Mouse (Mus musculus) neural tube, embryonic 15.5 days (tissue): ENCODE measurements around the gene Aipl1. TPM values are rescaled to one million over a fixed set of nuclear protein-coding genes. Genes with fewer than 3 reads are reported as not detected.

Experiments
- ATAC-seq: fragments of 200-750 bp; cut with Nextera tagmentation; 2 replicates; pipeline ENCODE4 v1.8.0; 2017; ENCODE audit warnings: mild to moderate bottlenecking, moderate TSS enrichment, moderate library complexity; ENCODE audit not compliant: low FRiP score
- H3K27ac ChIP-seq: fragments of 300-500 bp; sonication (generic); replicated peaks from 2 replicates; pipeline ENCODE4 v1.5.1; 2015; ENCODE audit warnings: mild to moderate bottlenecking, inconsistent platforms
- H3K27me3 ChIP-seq: fragments of 300-500 bp; sonication (generic); replicated peaks from 2 replicates; pipeline ENCODE4 v1.6.1; 2015; ENCODE audit warnings: inconsistent platforms
- H3K36me3 ChIP-seq: fragments of 300-500 bp; sonication (generic); 2 replicates; pipeline ENCODE4 v1.6.1; 2015; ENCODE audit warnings: inconsistent platforms
- H3K4me1 ChIP-seq: fragments of 300-500 bp; sonication (generic); 2 replicates; pipeline ENCODE4 v1.6.1; 2015; ENCODE audit warnings: inconsistent platforms
- H3K4me2 ChIP-seq: fragments of 300-500 bp; sonication (generic); 2 replicates; pipeline ENCODE4 v1.6.1; 2015; ENCODE audit warnings: inconsistent platforms, mild to moderate bottlenecking, moderate library complexity
- H3K4me3 ChIP-seq: fragments of 300-500 bp; sonication (generic); replicated peaks from 2 replicates; pipeline ENCODE4 v1.5.1; 2015; ENCODE audit warnings: mild to moderate bottlenecking, inconsistent platforms
- H3K9ac ChIP-seq: fragments of 300-500 bp; sonication (generic); replicated peaks from 2 replicates; pipeline ENCODE4 v1.6.1; 2015; ENCODE audit warnings: mild to moderate bottlenecking, inconsistent platforms
- H3K9me3 ChIP-seq: fragments of 300-500 bp; sonication (generic); replicated peaks from 2 replicates; pipeline ENCODE4 v1.6.1; 2016; ENCODE audit warnings: inconsistent platforms
- WGBS: fragments of 180-500 bp; shearing (Covaris S2); methylation state at CpG from one replicate; pipeline ENCODE4 v1.1.7; 2015; ENCODE audit warnings: mixed read lengths; 5-methylcytosine and 5-hydroxymethylcytosine counted together
- polyA plus RNA-seq: library from polyadenylated mRNA; unstranded; fragments of >200 nt; fragmentation: Nextera tagmentation; extraction: Ambion mirVana; gene quantifications from 2 replicates; pipeline ENCODE4 v1.2.1, GENCODE M21; 2015

The Aipl1 gene
- polyA plus RNA-seq, 1 experiment from 2014 or later = 0.41 TPM

- Histone ChIP-seq H3K27me3 (peaks cover 13% of the 10 kb centered on the region), H3K9ac (0 out of 2 replicates have a peak overlapping the region, but pooled peaks have one; percentile 10), H3K4me3 (no peak overlapping the region), H3K4me2 (no peak overlapping the region), H3K9me3 (no peaks in the 10 kb centered on the region), H3K36me3 (peaks cover 4% of the 10 kb centered on the region; the same call in 1 of the 2 replicates), H3K27ac (no peak overlapping the region), H3K4me1 (peaks cover 23% of the 10 kb centered on the region)
- 71% methylated on average over 8 of the region's 8 CpGs for WGBS
- ATAC-seq = no peak
These were observed 12.0 kb upstream of the Aipl1 start for GRCm38 (mm10) chr11:72049171-72049759.

DNA sequence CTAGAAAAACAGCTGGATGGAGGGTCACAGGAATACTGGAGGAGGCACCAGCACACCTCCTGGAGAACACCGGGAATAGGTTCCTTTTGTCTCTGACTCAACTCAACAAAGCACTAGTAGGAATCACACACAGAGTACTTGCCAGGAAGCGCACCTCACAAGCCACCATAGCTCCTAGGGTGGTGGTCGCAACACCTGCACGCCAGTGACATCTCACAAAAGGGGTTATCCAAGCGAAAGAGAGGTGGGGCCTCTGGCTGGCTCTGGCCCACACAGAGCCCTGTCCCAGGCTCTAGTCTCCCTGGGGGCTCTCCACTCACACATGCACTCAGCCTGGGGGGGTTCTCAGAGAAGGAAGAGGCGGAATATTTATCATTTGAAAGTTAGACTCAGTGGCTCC lies 11.4 kb upstream of the Aipl1 start:
- Histone ChIP-seq H3K4me3 (no peak overlapping the region), H3K4me1 (peaks cover 23% of the 10 kb centered on the region), H3K36me3 (peaks cover 4% of the 10 kb centered on the region; the same call in 1 of the 2 replicates), H3K9ac (no peak overlapping the region), H3K9me3 (no peaks in the 10 kb centered on the region), H3K27me3 (peaks cover 13% of the 10 kb centered on the region), H3K4me2 (no peak overlapping the region), H3K27ac (no peak overlapping the region)
- WGBS = 59% methylated on average over 6 of the region's 6 CpGs
- no peak for ATAC-seq

- no peaks in the 10 kb centered on the region for H3K9me3 ChIP-seq
These were observed 6.9 kb upstream of the Aipl1 start for GRCm38 (mm10) chr11:72044231-72044630.

GRCm38 (mm10) chr11:72042631-72043030 lies 5.3 kb upstream of the Aipl1 start:
- Histone ChIP-seq H3K9me3 (no peaks in the 10 kb centered on the region), H3K4me1 (peaks cover 46% of the 10 kb centered on the region), H3K27ac (no peak overlapping the region), H3K36me3 (peaks cover 4% of the 10 kb centered on the region; the same call in 1 of the 2 replicates), H3K27me3 (no peaks in the 10 kb centered on the region), H3K4me2 (peak overlapping the region; percentile 98), H3K4me3 (peak overlapping the region; percentile 77), H3K9ac (peak overlapping the region; percentile 33; the same call in 1 of the 2 replicates)
- WGBS = 0% methylated on average over 14 of the region's 14 CpGs
- ATAC-seq = no peak

More at GRCm38 (mm10) chr11:72044231-72044630, 6.9 kb upstream of the Aipl1 start:
- Histone ChIP-seq H3K4me3 (no peak overlapping the region), H3K4me1 (peaks cover 31% of the 10 kb centered on the region), H3K27me3 (no peaks in the 10 kb centered on the region), H3K4me2 (no peak overlapping the region; the same call in 1 of the 2 replicates), H3K9ac (no peak overlapping the region), H3K27ac (no peak overlapping the region), H3K36me3 (peaks cover 4% of the 10 kb centered on the region; the same call in 1 of the 2 replicates)
- 89% methylated on average over 3 of the region's 3 CpGs for WGBS
- ATAC-seq = no peak

- H3K27ac ChIP-seq = 0 out of 2 replicates have a peak within 1 kb of the TSS, but pooled peaks have one; percentile 51
- H3K9ac ChIP-seq = peak within 1 kb of the TSS; percentile 59
- H3K9me3 ChIP-seq = no peaks in the 10 kb centered on the region
- peak within 1 kb of the TSS; percentile 77 for H3K4me3 ChIP-seq
- no peaks in the 10 kb centered on the region for H3K27me3 ChIP-seq
- peak; percentile 93 for ATAC-seq
- H3K4me1 ChIP-seq = peaks cover 47% of the 10 kb centered on the region
- peaks cover 4% of the 10 kb centered on the region; the same call in 1 of the 2 replicates for H3K36me3 ChIP-seq
- WGBS = under 1% methylated on average over 52 of the region's 52 CpGs
- peak within 1 kb of the TSS; percentile 98 for H3K4me2 ChIP-seq
These were observed 4.7 kb upstream of the Aipl1 start, which contains the start of gene Pimreg for GRCm38 (mm10) chr11:72041768-72042607. Gene Pimreg (plus strand): TSS chr11:72042032.

- Histone ChIP-seq H3K9ac (peak overlapping the region; percentile 59; the same call in 1 of the 2 replicates), H3K36me3 (peaks cover 3% of the 10 kb centered on the region; the same call in 1 of the 2 replicates), H3K27ac (0 out of 2 replicates have a peak overlapping the region, but pooled peaks have one; percentile 51), H3K9me3 (no peaks in the 10 kb centered on the region), H3K4me2 (peak overlapping the region; percentile 98), H3K4me3 (peak overlapping the region; percentile 77), H3K27me3 (no peaks in the 10 kb centered on the region), H3K4me1 (peaks cover 47% of the 10 kb centered on the region)
- 10% methylated on average over 6 of the region's 6 CpGs for WGBS
- ATAC-seq = no peak
These were observed 4.0 kb upstream of the Aipl1 start for GRCm38 (mm10) chr11:72041290-72041767.

DNA sequence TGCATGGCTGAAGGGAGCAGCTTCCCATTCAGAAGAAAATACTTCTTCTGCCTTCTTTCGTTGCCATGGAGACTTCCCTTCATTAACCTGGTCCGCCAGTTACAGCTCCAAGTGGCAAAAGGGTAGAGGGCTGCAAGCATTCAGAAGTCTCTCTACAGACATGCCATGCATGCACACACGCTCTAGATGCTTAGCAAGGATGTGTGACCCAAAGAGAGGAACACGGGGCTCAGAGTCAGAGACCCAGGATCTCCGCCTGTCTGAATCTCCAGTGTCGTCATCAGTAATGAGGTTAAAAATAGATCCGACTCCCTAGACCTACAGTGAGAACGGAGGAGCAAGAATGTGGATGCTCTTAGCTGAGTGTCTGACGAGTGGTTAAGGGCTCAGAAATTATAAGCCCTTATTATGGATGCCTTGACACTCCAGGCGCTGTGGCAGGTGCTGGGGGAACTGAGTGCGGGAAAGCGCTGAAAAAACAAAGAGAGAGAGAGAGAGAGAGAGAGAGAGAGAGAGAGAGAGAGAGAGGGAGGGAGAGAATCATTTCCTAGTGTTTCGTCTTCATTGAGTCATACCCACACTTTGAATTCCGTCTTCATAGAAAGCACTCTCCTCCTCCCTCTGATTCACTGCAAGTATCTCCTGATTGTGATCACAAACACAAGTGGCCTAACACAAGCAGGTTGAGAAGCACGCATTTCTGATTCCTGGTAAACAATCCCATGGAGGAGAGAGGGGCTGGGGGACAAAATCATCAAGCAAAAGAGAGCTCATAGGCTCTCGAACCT lies 2.5 kb upstream of the Aipl1 start:
- H3K36me3 ChIP-seq = no peaks in the 10 kb centered on the region
- no peaks in the 10 kb centered on the region for H3K9me3 ChIP-seq
- 21% methylated on average over 16 of the region's 16 CpGs for WGBS
- H3K27ac ChIP-seq = peak overlapping the region; percentile 33; the same call in 1 of the 2 replicates
- ATAC-seq = 0 out of 2 replicates have a peak, but pooled peaks have one; percentile 7
- no peak overlapping the region for H3K4me3 ChIP-seq
- peaks cover 47% of the 10 kb centered on the region for H3K4me1 ChIP-seq
- H3K9ac ChIP-seq = peak overlapping the region; percentile 28; the same call in 1 of the 2 replicates
- H3K4me2 ChIP-seq = peak overlapping the region; percentile 37
- H3K27me3 ChIP-seq = no peaks in the 10 kb centered on the region

DNA sequence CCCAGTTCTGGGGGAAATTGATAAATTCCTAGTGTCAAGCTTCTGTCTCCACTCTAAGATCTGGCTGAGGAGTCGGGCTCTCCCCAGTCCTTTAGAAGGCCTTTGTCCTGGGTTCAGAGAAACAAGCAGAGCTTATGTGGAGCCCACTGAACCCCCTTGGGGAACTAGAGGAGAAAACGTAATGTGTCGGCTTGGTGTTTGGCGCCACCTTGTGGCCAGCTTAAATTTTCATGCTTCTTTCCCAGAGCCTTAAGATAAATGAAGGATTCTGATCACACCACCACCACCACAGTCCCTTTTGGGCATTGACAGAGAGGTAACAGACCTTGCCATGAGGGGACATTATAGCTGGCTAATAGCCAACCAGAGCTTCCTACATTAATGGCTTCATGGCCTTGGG lies 687 bp upstream of the Aipl1 start:
- ATAC-seq = no peak
- Histone ChIP-seq H3K4me1 (peaks cover 43% of the 10 kb centered on the region), H3K9ac (no peak overlapping the region), H3K9me3 (no peaks in the 10 kb centered on the region), H3K4me3 (no peak overlapping the region), H3K36me3 (no peaks in the 10 kb centered on the region), H3K27ac (no peak overlapping the region), H3K4me2 (no peak overlapping the region), H3K27me3 (no peaks in the 10 kb centered on the region)
- 1% methylated on average over 4 of the region's 4 CpGs for WGBS

DNA sequence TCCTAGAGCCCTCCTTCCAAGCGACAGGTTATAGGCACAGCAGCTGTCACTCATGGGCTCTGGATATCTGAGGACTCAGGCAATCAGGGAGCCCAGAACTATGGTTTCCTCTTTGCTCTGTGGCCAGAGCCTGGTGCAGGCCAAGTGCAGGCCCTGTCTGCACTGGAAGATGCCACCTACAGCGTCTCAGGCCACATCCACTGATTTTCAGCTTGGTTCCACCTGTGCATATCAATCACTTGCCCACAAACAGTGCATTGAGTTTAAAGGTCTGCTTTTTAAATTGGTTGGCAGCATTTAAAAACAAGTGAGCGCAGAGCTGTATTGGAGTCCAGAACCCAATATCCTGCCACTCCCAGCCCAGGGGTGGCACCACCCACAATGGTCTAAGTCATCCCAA lies 4.7 kb downstream of the Aipl1 start:
- H3K4me3 ChIP-seq = no peak overlapping the region
- H3K9ac ChIP-seq = no peak overlapping the region
- no peaks in the 10 kb centered on the region for H3K9me3 ChIP-seq
- H3K36me3 ChIP-seq = no peaks in the 10 kb centered on the region
- no peak overlapping the region for H3K27ac ChIP-seq
- no peak overlapping the region for H3K4me2 ChIP-seq
- peaks cover 8% of the 10 kb centered on the region for H3K27me3 ChIP-seq
- H3K4me1 ChIP-seq = peaks cover 8% of the 10 kb centered on the region; the same call in 1 of the 2 replicates
- no peak for ATAC-seq
- WGBS = 88% methylated on average over 3 of the region's 3 CpGs

- Histone ChIP-seq H3K27me3 (peaks cover 8% of the 10 kb centered on the region), H3K9me3 (no peaks in the 10 kb centered on the region), H3K4me3 (no peak overlapping the region), H3K9ac (no peak overlapping the region), H3K4me1 (peaks cover 8% of the 10 kb centered on the region; the same call in 1 of the 2 replicates), H3K27ac (no peak overlapping the region), H3K4me2 (no peak overlapping the region), H3K36me3 (no peaks in the 10 kb centered on the region)
- WGBS = 86% methylated on average over 4 of the region's 4 CpGs
- no peak for ATAC-seq
These were observed 5.2 kb downstream of the Aipl1 start for GRCm38 (mm10) chr11:72032091-72032490.

DNA sequence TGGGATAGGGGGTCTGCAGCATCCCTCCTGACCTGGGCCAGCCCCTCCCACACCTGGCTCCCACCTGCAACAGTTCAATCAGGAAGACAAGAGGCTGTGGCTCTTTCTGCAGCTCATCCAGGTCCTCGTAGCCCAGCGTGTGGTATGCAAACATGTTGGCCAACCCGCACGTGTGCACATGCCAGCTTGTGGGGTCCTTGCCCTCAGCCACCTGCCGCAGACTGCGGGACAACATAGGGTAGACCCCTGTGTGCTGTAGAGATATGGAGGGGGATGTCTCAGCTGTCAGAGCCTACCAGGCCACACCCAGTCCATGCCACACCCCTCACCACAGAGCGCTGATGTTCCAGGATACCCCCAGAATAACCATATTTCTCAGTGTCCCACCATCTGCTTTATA lies 6.0 kb downstream of the Aipl1 start:
- Histone ChIP-seq H3K9me3 (no peaks in the 10 kb centered on the region), H3K4me2 (no peak overlapping the region), H3K27me3 (peaks cover 8% of the 10 kb centered on the region), H3K36me3 (no peaks in the 10 kb centered on the region), H3K4me3 (no peak overlapping the region), H3K4me1 (peaks cover 8% of the 10 kb centered on the region; the same call in 1 of the 2 replicates), H3K9ac (no peak overlapping the region), H3K27ac (no peak overlapping the region)
- 96% methylated on average over 7 of the region's 7 CpGs for WGBS
- no peak for ATAC-seq
